ENCODE assay signal across 22 mouse cellular contexts in genomic region chr2:120024337-120024736, GRCm38 (mm10). TPM values are rescaled to one million over a fixed set of nuclear protein-coding genes. Genes with fewer than 3 reads are reported as not detected.
DNase-seq lines count a peak whose midpoint lies in the region; ATAC-seq lines count a peak whose summit lies in the region.
"Had no signal": no experiment of that assay in that cellular context is flagged by ENCODE, and none has a peak within 500 bp of the region (broad histone marks: within the 10 kb centered on the region; RNA-seq: fewer than 3 reads in every experiment).

No protein-coding gene starts in this region.

- H3K4me3 ChIP-seq in heart, embryonic 14.5 days (ENCODE audit: control insufficient read depth in 1 of 2, insufficient read depth in 1 of 2, low read depth in 1 of 2, low read length in 2 of 2), result no peak overlapping the region
- H3K4me3 ChIP-seq: erythroblast, embryonic 14.5 days; left cerebral cortex, adult 2 months; limb, embryonic 12.5 days had no signal

- H3K36me3 ChIP-seq in heart, embryonic 14.5 days (ENCODE audit: control insufficient read depth, insufficient read depth, low read length), result peaks cover 58% of the 10 kb centered on the region

- H3K9me3 ChIP-seq in heart, embryonic 14.5 days (ENCODE audit: control insufficient read depth, low read length), result no peaks in the 10 kb centered on the region
- H3K9me3 ChIP-seq: limb, embryonic 12.5 days had no signal

- H3K9ac ChIP-seq in heart, embryonic 14.5 days (ENCODE audit: low read length), result peak overlapping the region; percentile 49
- H3K9ac ChIP-seq: hindbrain, embryonic 14.5 days; limb, embryonic 12.5 days; liver, embryonic 14.5 days had no signal

- peaks cover 14 to 22% of the 10 kb centered on the region in 2 experiments for H3K4me1 ChIP-seq in heart, embryonic 14.5 days (ENCODE audit: control insufficient read depth in 2 of 2, insufficient read depth in 2 of 2, low read length in 2 of 2)

- DNase-seq in kidney, adult 9 months, result peak; percentile 16
- DNase-seq in kidney, postnatal 4 days, result no peak
- DNase-seq in adrenal gland, postnatal 25 days, result peak; percentile 86
- DNase-seq in ovary, postnatal 36 days (ENCODE audit: low spot score), result peak; percentile 81
- no peak for DNase-seq in lung, postnatal 36 days
- DNase-seq in thymus, postnatal 10 days (ENCODE audit: low spot score in 2 of 2), result no peak
- DNase-seq: B cell, adult 2 months; cerebellum, adult 9-10 months; gastrocnemius, postnatal 14 days; lung, postnatal 10 days; right cerebral cortex, postnatal 25 days; thymus, adult 18-20 months had no signal

- WGBS in heart, embryonic 14.5 days, result 27% methylated on average over 5 of the region's 5 CpGs

- H3K27ac ChIP-seq in heart, embryonic 14.5 days (replicated peaks in 1 of 2; ENCODE audit: control insufficient read depth in 1 of 2, insufficient read depth in 1 of 2, low read depth in 2 of 2, low read length in 2 of 2), result peak overlapping the region; percentile 88 to 92
- H3K27ac ChIP-seq: hindbrain, embryonic 14.5 days; left cerebral cortex, adult 2 months; limb, embryonic 12.5 days; liver, embryonic 14.5 days had no signal

- ATAC-seq in heart, embryonic 14.5 days (ENCODE audit: insufficient number of reproducible peaks, insufficient read depth, low FRiP score, low read depth), result peak; percentile 54; the same call in 1 of the 2 replicates
- no peak for ATAC-seq in erythroblast, adult 5-6 weeks (replicated peaks; ENCODE audit: low FRiP score, poor library complexity, severe bottlenecking)
- ATAC-seq: intestine, postnatal 0 days; Patski had no signal

- H3K27me3 ChIP-seq in heart, embryonic 14.5 days (ENCODE audit: control insufficient read depth, insufficient read depth, low read length), result no peaks in the 10 kb centered on the region
- H3K27me3 ChIP-seq: limb, embryonic 12.5 days; Patski had no signal

- H3K4me2 ChIP-seq in heart, embryonic 14.5 days (ENCODE audit: low read length), result no peak overlapping the region
- H3K4me2 ChIP-seq: hindbrain, embryonic 14.5 days; limb, embryonic 12.5 days; midbrain, embryonic 11.5 days had no signal

RNA-seq across cellular contexts. Expression of gene Jmjd7, which starts 2.9 kb away (rescaled TPM):
- 11.3 and 13.0 TPM in 2 replicates for total RNA-seq in adrenal gland, postnatal 25 days (2021)
- 18.1 and 20.7 TPM in 2 replicates for polyA plus RNA-seq in heart, embryonic 14.5 days (2014; fragmentation: Nextera tagmentation; extraction: Ambion mirVana)
- total RNA-seq in erythroblast, adult 5-6 weeks (2015; ENCODE audit: low replicate concordance), result 1.5 TPM in 1 of 2 replicates, not detected in the other
- total RNA-seq in erythroblast, adult 5-6 weeks (2017; ENCODE audit: low replicate concordance), result 2.4 TPM in 1 of 2 replicates, not detected in the other

RNA-seq across cellular contexts. Expression of gene Gm28042, which starts 3.0 kb away (rescaled TPM):
- 2.6 and 2.8 TPM in 2 replicates for total RNA-seq in adrenal gland, postnatal 25 days (2021)
- polyA plus RNA-seq in heart, embryonic 14.5 days (2014; fragmentation: Nextera tagmentation; extraction: Ambion mirVana), result 1.9 and 3.6 TPM in 2 replicates
- 0.96 TPM in 1 of 2 replicates, not detected in the other for total RNA-seq in erythroblast, adult 5-6 weeks (2015; ENCODE audit: low replicate concordance)
- total RNA-seq in erythroblast, adult 5-6 weeks (2017; ENCODE audit: low replicate concordance), result 2.0 TPM in 1 of 2 replicates, not detected in the other

RNA-seq across cellular contexts. Expression of gene Pla2g4b, which starts 8.9 kb away (rescaled TPM):
- 2.7 and 3.9 TPM in 2 replicates for total RNA-seq in adrenal gland, postnatal 25 days (2021)
- polyA plus RNA-seq in heart, embryonic 14.5 days (2014; fragmentation: Nextera tagmentation; extraction: Ambion mirVana), result 0.84 and 0.86 TPM in 2 replicates
- 0.63 TPM in 1 of 2 replicates, not detected in the other for total RNA-seq in erythroblast, adult 5-6 weeks (2015; ENCODE audit: low replicate concordance)
- 3.0 and 5.0 TPM in 2 replicates for total RNA-seq in erythroblast, adult 5-6 weeks (2017; ENCODE audit: low replicate concordance)

RNA-seq across cellular contexts. Expression of gene Mapkbp1, which starts 51.8 kb away (rescaled TPM):
- total RNA-seq in adrenal gland, postnatal 25 days (2021), result 15.3 and 23.0 TPM in 2 replicates
- 1.7 and 2.1 TPM in 2 replicates for polyA plus RNA-seq in heart, embryonic 14.5 days (2014; fragmentation: Nextera tagmentation; extraction: Ambion mirVana)
- 0.38 and 3.3 TPM in 2 replicates for total RNA-seq in erythroblast, adult 5-6 weeks (2015; ENCODE audit: low replicate concordance)
- 2.0 and 3.5 TPM in 2 replicates for total RNA-seq in erythroblast, adult 5-6 weeks (2017; ENCODE audit: low replicate concordance)

Comparison
In these comparisons a context has a peak if more than half of its experiments do, and no peak if none do; other contexts are left out.
1. DNase-seq: peak in kidney, adult 9 months (single experiment), adrenal gland, postnatal 25 days (single experiment) and ovary, postnatal 36 days (single experiment); none in kidney, postnatal 4 days (0 of 2), lung, postnatal 36 days (single experiment) and thymus, postnatal 10 days (0 of 2).